ENCODE assay signal across 8 mouse cellular contexts in the genomic region with DNA sequence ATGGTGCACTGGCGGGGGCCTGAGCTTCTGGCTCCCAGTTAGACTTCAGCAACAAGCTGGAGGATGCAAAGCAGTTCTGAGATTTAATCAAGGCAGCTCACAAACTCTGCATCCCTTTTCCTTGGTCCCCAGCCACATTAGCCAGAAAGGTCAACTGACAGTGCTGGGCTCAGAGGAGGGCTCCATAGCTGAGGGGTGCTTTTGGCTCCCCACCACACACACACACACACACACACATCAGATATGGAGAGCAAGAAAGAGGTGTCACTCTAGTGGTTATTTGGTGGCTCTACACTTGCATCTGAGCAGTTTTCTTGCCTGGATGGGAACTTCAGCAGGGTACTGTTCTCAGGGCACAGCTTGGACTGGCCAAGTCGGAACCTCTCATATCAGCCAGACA. TPM values are rescaled to one million over a fixed set of nuclear protein-coding genes. Genes with fewer than 3 reads are reported as not detected.
A peak's percentile ranks its signal among the peaks of the same experiment; 100 is the strongest.
DNase-seq lines count a peak whose midpoint lies in the region; ATAC-seq and TF ChIP-seq lines count a peak whose summit lies in the region.

No protein-coding gene starts in this region.

- WGBS in cerebellum, adult 2 months: 32% methylated on average over 2 of the region's 2 CpGs
- 28% methylated on average over 2 of the region's 2 CpGs for WGBS in hindbrain, embryonic 12.5 days
- WGBS in midbrain, embryonic 11.5 days: 29% methylated on average over 2 of the region's 2 CpGs

- H3K9me3 ChIP-seq in hindbrain, embryonic 12.5 days (replicated peaks): no peaks in the 10 kb centered on the region
- no peaks in the 10 kb centered on the region for H3K9me3 ChIP-seq in midbrain, embryonic 11.5 days (ENCODE audit: control insufficient read depth, low read length)

- no peak for TF ChIP-seq POLR2A in cerebellum, adult 2 months (IDR thresholded peaks at IDR 0.05; ENCODE audit: borderline replicate concordance, insufficient read depth, low read length)

- 0 out of 2 replicates have a peak, but pooled peaks have one; percentile 10 for TF ChIP-seq CTCF in cerebellum, adult 2 months (IDR thresholded peaks at IDR 0.05; ENCODE audit: borderline replicate concordance, insufficient read depth, low read depth, low read length)

- 0 out of 2 replicates have a peak overlapping the region, but pooled peaks have one; percentile 19 for H3K9ac ChIP-seq in hindbrain, embryonic 12.5 days
- H3K9ac ChIP-seq in midbrain, embryonic 11.5 days (ENCODE audit: low read length): peak overlapping the region; percentile 38

- no peak for DNase-seq in cerebellum, adult 2 months
- no peak for DNase-seq in cerebellum, postnatal 36 days
- DNase-seq in midbrain, embryonic 11.5 days (ENCODE audit: low spot score, missing footprints): peak; percentile 90
- DNase-seq in natural killer cell, adult 2 months (ENCODE audit: low spot score in 2 of 2): no peak
- DNase-seq in urinary bladder, postnatal 4 days (ENCODE audit: low spot score in 2 of 2): no peak
- DNase-seq in urinary bladder, adult 2 months (ENCODE audit: low spot score): no peak

- H3K4me1 ChIP-seq in cerebellum, adult 2 months (ENCODE audit: control insufficient read depth, insufficient read depth, low read length): no peaks in the 10 kb centered on the region
- peaks cover 15% of the 10 kb centered on the region for H3K4me1 ChIP-seq in hindbrain, embryonic 12.5 days
- H3K4me1 ChIP-seq in midbrain, embryonic 11.5 days (ENCODE audit: control insufficient read depth, insufficient read depth, low read length): peaks cover 9% of the 10 kb centered on the region; the same call in 1 of the 2 replicates

- H3K36me3 ChIP-seq in hindbrain, embryonic 12.5 days: no peaks in the 10 kb centered on the region
- H3K36me3 ChIP-seq in midbrain, embryonic 11.5 days (ENCODE audit: control insufficient read depth, insufficient read depth, low read length): no peaks in the 10 kb centered on the region

- H3K4me3 ChIP-seq in cerebellum, adult 2 months (replicated peaks; ENCODE audit: insufficient read depth, low read depth, low read length): no peak overlapping the region
- H3K4me3 ChIP-seq in hindbrain, embryonic 12.5 days: peak overlapping the region; percentile 34
- H3K4me3 ChIP-seq in midbrain, embryonic 11.5 days (ENCODE audit: low read depth, low read length): peak overlapping the region; percentile 30

- no peaks in the 10 kb centered on the region; the same call in 1 of the 2 replicates for H3K27me3 ChIP-seq in cerebellum, adult 2 months (ENCODE audit: control insufficient read depth, insufficient read depth, low read length)
- H3K27me3 ChIP-seq in hindbrain, embryonic 12.5 days: peaks cover 18% of the 10 kb centered on the region
- H3K27me3 ChIP-seq in midbrain, embryonic 11.5 days (ENCODE audit: control insufficient read depth, insufficient read depth, low read length): peaks cover 3% of the 10 kb centered on the region

- no peak overlapping the region for H3K27ac ChIP-seq in cerebellum, adult 2 months (ENCODE audit: insufficient read depth, low read length)
- no peak overlapping the region for H3K27ac ChIP-seq in hindbrain, embryonic 12.5 days
- H3K27ac ChIP-seq in midbrain, embryonic 11.5 days (ENCODE audit: low read depth, low read length): no peak overlapping the region

- H3K4me2 ChIP-seq in hindbrain, embryonic 12.5 days (replicated peaks): peak overlapping the region; percentile 71
- peak overlapping the region; percentile 60 for H3K4me2 ChIP-seq in midbrain, embryonic 11.5 days

- 0 out of 2 replicates have a peak, but pooled peaks have one; percentile 20 for ATAC-seq in common myeloid progenitor, adult 5-6 weeks (replicated peaks; ENCODE audit: low read depth, poor library complexity, severe bottlenecking)
- ATAC-seq in hindbrain, embryonic 12.5 days (ENCODE audit: low FRiP score): peak; percentile 21; the same call in 1 of the 2 replicates
- ATAC-seq in midbrain, embryonic 11.5 days (ENCODE audit: low FRiP score): peak; percentile 52

RNA-seq across cellular contexts. Expression of a gene that starts 0.5 kb away (rescaled TPM):
- polyA plus RNA-seq in cerebellum, adult 2 months (2012; rRNA removed): 3.8 and 4.2 TPM in 2 replicates
- 0.29 TPM in 1 of 2 replicates, not detected in the other for total RNA-seq in common myeloid progenitor, adult 5-6 weeks (2017)
- 5.7 and 8.0 TPM in 2 replicates for polyA plus RNA-seq in hindbrain, embryonic 12.5 days (2016; fragmentation: Nextera tagmentation; extraction: Ambion mirVana)
- polyA plus RNA-seq in midbrain, embryonic 11.5 days (2014; fragmentation: Nextera tagmentation; extraction: Ambion mirVana): 34.4 and 42.2 TPM in 2 replicates
- polyA plus RNA-seq in urinary bladder, adult 2 months (2012; rRNA removed): 1,023 and 1,143 TPM in 2 replicates

RNA-seq across cellular contexts. Expression of a gene that starts 48.6 kb away (rescaled TPM):
- not detected in 2 replicates for polyA plus RNA-seq in cerebellum, adult 2 months (2012; rRNA removed)
- total RNA-seq in common myeloid progenitor, adult 5-6 weeks (2017): not detected in 2 replicates
- polyA plus RNA-seq in hindbrain, embryonic 12.5 days (2016; fragmentation: Nextera tagmentation; extraction: Ambion mirVana): 0.21 TPM in 1 of 2 replicates, not detected in the other
- polyA plus RNA-seq in midbrain, embryonic 11.5 days (2014; fragmentation: Nextera tagmentation; extraction: Ambion mirVana): 0.19 TPM in 1 of 2 replicates, not detected in the other
- not detected in 2 replicates for polyA plus RNA-seq in urinary bladder, adult 2 months (2012; rRNA removed)

Comparison
In these comparisons a context has a peak if more than half of its experiments do, and no peak if none do; other contexts are left out.
1. RNA of a gene that starts 0.5 kb away (polyA plus RNA-seq): 1,023 to 1,143 TPM in urinary bladder, adult 2 months; 34.4 to 42.2 TPM in midbrain, embryonic 11.5 days, 5.7 to 8.0 TPM in hindbrain, embryonic 12.5 days and 3.8 to 4.2 TPM in cerebellum, adult 2 months; every median in the first group is over 10 times any median in the second.
2. Peak in every context shown above with its lines, with median percentiles within 50 percentile points of each other: ATAC-seq.